In genomic region chr2:157136646-157137045, GRCm38 (mm10) we compare ENCODE assay signal across 20 mouse cellular contexts. TPM values are rescaled to one million over a fixed set of nuclear protein-coding genes. Genes with fewer than 3 reads are reported as not detected.
A peak's percentile ranks its signal among the peaks of the same experiment; 100 is the strongest.
DNase-seq lines count a peak whose midpoint lies in the region; ATAC-seq and TF ChIP-seq lines count a peak whose summit lies in the region.
"Had no signal": no experiment of that assay in that cellular context is flagged by ENCODE, and none has a peak within 500 bp of the region (broad histone marks: within the 10 kb centered on the region; RNA-seq: fewer than 3 reads in every experiment).

No protein-coding gene starts in this region.

- H3K36me3 ChIP-seq in kidney, adult 2 months (ENCODE audit: control insufficient read depth, insufficient read depth, low read length) = no peaks in the 10 kb centered on the region
- H3K36me3 ChIP-seq in kidney, embryonic 14.5 days (ENCODE audit: control insufficient read depth, insufficient read depth, low read length) = no peaks in the 10 kb centered on the region
- H3K36me3 ChIP-seq in midbrain, embryonic 11.5 days (ENCODE audit: control insufficient read depth, insufficient read depth, low read length) = no peaks in the 10 kb centered on the region
- no peaks in the 10 kb centered on the region for H3K36me3 ChIP-seq in midbrain, embryonic 16.5 days (ENCODE audit: control insufficient read depth, insufficient read depth, low read length)
- H3K36me3 ChIP-seq in stomach, embryonic 16.5 days (ENCODE audit: control insufficient read depth, insufficient read depth, low read length) = no peaks in the 10 kb centered on the region
- H3K36me3 ChIP-seq: heart, embryonic 10.5 days; neural tube, embryonic 15.5 days had no signal

- no peak overlapping the region for H3K27ac ChIP-seq in kidney, adult 2 months (ENCODE audit: insufficient read depth, low read depth, low read length)
- no peak overlapping the region for H3K27ac ChIP-seq in kidney, embryonic 14.5 days (ENCODE audit: low read depth, low read length)
- no peak overlapping the region for H3K27ac ChIP-seq in midbrain, embryonic 11.5 days (ENCODE audit: low read depth, low read length)
- no peak overlapping the region for H3K27ac ChIP-seq in midbrain, embryonic 16.5 days (ENCODE audit: low read length)
- H3K27ac ChIP-seq in stomach, embryonic 16.5 days (ENCODE audit: low read length) = peak overlapping the region; percentile 80
- H3K27ac ChIP-seq: heart, embryonic 10.5 days; neural tube, embryonic 15.5 days had no signal

- 0 out of 2 replicates have a peak, but pooled peaks cover 3% of the 10 kb centered on the region for H3K9me3 ChIP-seq in kidney, embryonic 14.5 days (ENCODE audit: control insufficient read depth, low read length)
- no peaks in the 10 kb centered on the region; the same call in 1 of the 2 replicates for H3K9me3 ChIP-seq in midbrain, embryonic 11.5 days (ENCODE audit: control insufficient read depth, low read length)
- peaks cover 7% of the 10 kb centered on the region; the same call in 1 of the 2 replicates for H3K9me3 ChIP-seq in midbrain, embryonic 16.5 days (replicated peaks; ENCODE audit: control insufficient read depth, low read length, poor library complexity, severe bottlenecking)
- H3K9me3 ChIP-seq in stomach, embryonic 16.5 days (replicated peaks; ENCODE audit: control insufficient read depth, low read length) = no peaks in the 10 kb centered on the region
- H3K9me3 ChIP-seq: heart, embryonic 10.5 days had no signal

- peak; percentile 51 for DNase-seq in adrenal gland, postnatal 14 days
- no peak for DNase-seq in adrenal gland, adult 18-20 months (ENCODE audit: low spot score in 2 of 2)
- DNase-seq in kidney, adult 2 months = peak; percentile 7
- DNase-seq in midbrain, embryonic 11.5 days (ENCODE audit: low spot score, missing footprints) = peak; percentile 69
- no peak for DNase-seq in gastrocnemius, postnatal 10 days
- DNase-seq: B cell, adult 2 months; heart, postnatal 36 days; kidney, postnatal 36 days; retina, postnatal 1 day; spleen, adult 18-20 months had no signal

- no peak for ATAC-seq in kidney, embryonic 14.5 days (ENCODE audit: low FRiP score, low TSS enrichment)
- ATAC-seq in midbrain, embryonic 11.5 days (ENCODE audit: low FRiP score) = no peak
- no peak for ATAC-seq in midbrain, embryonic 16.5 days
- no peak; the same call in 1 of the 2 replicates for ATAC-seq in stomach, embryonic 16.5 days (ENCODE audit: insufficient read depth, low FRiP score)

- no peaks in the 10 kb centered on the region for H3K27me3 ChIP-seq in kidney, adult 2 months (replicated peaks; ENCODE audit: control insufficient read depth, insufficient read depth, low read length)
- no peaks in the 10 kb centered on the region for H3K27me3 ChIP-seq in kidney, embryonic 14.5 days (ENCODE audit: control insufficient read depth, insufficient read depth, low read length)
- no peaks in the 10 kb centered on the region for H3K27me3 ChIP-seq in midbrain, embryonic 11.5 days (ENCODE audit: control insufficient read depth, insufficient read depth, low read length)
- no peaks in the 10 kb centered on the region for H3K27me3 ChIP-seq in midbrain, embryonic 16.5 days (ENCODE audit: control insufficient read depth, insufficient read depth, low read depth, low read length)
- H3K27me3 ChIP-seq in stomach, embryonic 16.5 days (ENCODE audit: control insufficient read depth, insufficient read depth, low read length) = no peaks in the 10 kb centered on the region
- H3K27me3 ChIP-seq: neural tube, embryonic 15.5 days had no signal

- no peak for TF ChIP-seq POLR2A in kidney, adult 2 months (IDR thresholded peaks at IDR 0.05; ENCODE audit: low read depth, low read length)

- no peak overlapping the region for H3K4me3 ChIP-seq in kidney, adult 2 months (ENCODE audit: insufficient read depth, low read depth, low read length)
- no peak overlapping the region for H3K4me3 ChIP-seq in kidney, embryonic 14.5 days (ENCODE audit: low read length)
- no peak overlapping the region for H3K4me3 ChIP-seq in midbrain, embryonic 11.5 days (ENCODE audit: low read depth, low read length)
- H3K4me3 ChIP-seq in midbrain, embryonic 16.5 days (ENCODE audit: low read depth, low read length) = no peak overlapping the region
- H3K4me3 ChIP-seq in stomach, embryonic 16.5 days (replicated peaks; ENCODE audit: low read length) = no peak overlapping the region
- H3K4me3 ChIP-seq: heart, embryonic 10.5 days; neural tube, embryonic 15.5 days had no signal

- H3K4me2 ChIP-seq in kidney, embryonic 14.5 days (replicated peaks; ENCODE audit: low read depth, low read length) = no peak overlapping the region
- H3K4me2 ChIP-seq in midbrain, embryonic 11.5 days = no peak overlapping the region
- no peak overlapping the region for H3K4me2 ChIP-seq in midbrain, embryonic 16.5 days (ENCODE audit: low read length)
- no peak overlapping the region for H3K4me2 ChIP-seq in stomach, embryonic 16.5 days (ENCODE audit: low read depth, low read length)
- H3K4me2 ChIP-seq: neural tube, embryonic 15.5 days had no signal

- H3K4me1 ChIP-seq in kidney, adult 2 months (ENCODE audit: control insufficient read depth, insufficient read depth, low read length) = no peaks in the 10 kb centered on the region
- no peaks in the 10 kb centered on the region; the same call in none of the 2 replicates for H3K4me1 ChIP-seq in kidney, embryonic 14.5 days (ENCODE audit: control insufficient read depth, insufficient read depth, low read length)
- peaks cover 3% of the 10 kb centered on the region; the same call in 1 of the 2 replicates for H3K4me1 ChIP-seq in midbrain, embryonic 11.5 days (ENCODE audit: control insufficient read depth, insufficient read depth, low read length)
- H3K4me1 ChIP-seq in midbrain, embryonic 16.5 days (ENCODE audit: control insufficient read depth, insufficient read depth, low read length) = peaks cover 6% of the 10 kb centered on the region
- peaks cover 10% of the 10 kb centered on the region; the same call in 1 of the 2 replicates for H3K4me1 ChIP-seq in stomach, embryonic 16.5 days (ENCODE audit: control insufficient read depth, insufficient read depth, low read length)

- no peak overlapping the region for H3K9ac ChIP-seq in kidney, embryonic 14.5 days (ENCODE audit: low read depth, low read length)
- no peak overlapping the region for H3K9ac ChIP-seq in midbrain, embryonic 11.5 days (ENCODE audit: low read length)
- H3K9ac ChIP-seq in midbrain, embryonic 16.5 days (ENCODE audit: low read depth, low read length) = no peak overlapping the region
- no peak overlapping the region for H3K9ac ChIP-seq in stomach, embryonic 16.5 days (ENCODE audit: low read length)
- H3K9ac ChIP-seq: neural tube, embryonic 15.5 days had no signal

- TF ChIP-seq CTCF in kidney, adult 2 months (conservative IDR thresholded peaks at IDR 0.05; ENCODE audit: insufficient read depth, insufficient read length, low read depth, low read length) = no peak

- WGBS in kidney, adult 2 months = 65% methylated on average over 2 of the region's 2 CpGs
- 92% methylated on average over 2 of the region's 2 CpGs for WGBS in kidney, embryonic 14.5 days
- WGBS in midbrain, embryonic 11.5 days = 84% methylated on average over 2 of the region's 2 CpGs
- WGBS in midbrain, embryonic 16.5 days = 81% methylated on average over 2 of the region's 2 CpGs
- WGBS in stomach, embryonic 16.5 days = 40% methylated on average over 2 of the region's 2 CpGs

RNA-seq across cellular contexts. Expression of gene Samhd1, which starts 1.6 kb away (rescaled TPM):
- total RNA-seq in adrenal gland, postnatal 14 days (2021) = 26.4 and 49.8 TPM in 2 replicates
- total RNA-seq in adrenal gland, adult 18-20 months (2021) = 10 to 100 TPM; 19.1 to 32.1 TPM
- polyA plus RNA-seq in kidney, adult 2 months (2012; rRNA removed) = 16.4 and 23.5 TPM in 2 replicates
- polyA plus RNA-seq in kidney, embryonic 14.5 days (2014; fragmentation: Nextera tagmentation; extraction: Ambion mirVana) = 30.5 and 32.7 TPM in 2 replicates
- 21.0 and 21.7 TPM in 2 replicates for polyA plus RNA-seq in midbrain, embryonic 11.5 days (2014; fragmentation: Nextera tagmentation; extraction: Ambion mirVana)
- polyA plus RNA-seq in midbrain, embryonic 16.5 days (2015; fragmentation: Nextera tagmentation; extraction: Ambion mirVana) = 9.1 and 9.6 TPM in 2 replicates
- 27.2 and 29.1 TPM in 2 replicates for polyA plus RNA-seq in stomach, embryonic 16.5 days (2015; fragmentation: Nextera tagmentation; extraction: Ambion mirVana)
- 10 to 100 TPM; 15.9 to 20.2 TPM for total RNA-seq in gastrocnemius, postnatal 10 days (2021)

RNA-seq across cellular contexts. Expression of gene Tldc2, which starts 49.8 kb away (rescaled TPM):
- not detected in 2 replicates for total RNA-seq in adrenal gland, postnatal 14 days (2021)
- not detected for total RNA-seq in adrenal gland, adult 18-20 months (2021)
- polyA plus RNA-seq in kidney, adult 2 months (2012; rRNA removed) = 11.3 and 12.2 TPM in 2 replicates
- polyA plus RNA-seq in kidney, embryonic 14.5 days (2014; fragmentation: Nextera tagmentation; extraction: Ambion mirVana) = 0.38 TPM in 1 of 2 replicates, not detected in the other
- polyA plus RNA-seq in midbrain, embryonic 11.5 days (2014; fragmentation: Nextera tagmentation; extraction: Ambion mirVana) = not detected in 2 replicates
- not detected in 2 replicates for polyA plus RNA-seq in midbrain, embryonic 16.5 days (2015; fragmentation: Nextera tagmentation; extraction: Ambion mirVana)
- polyA plus RNA-seq in stomach, embryonic 16.5 days (2015; fragmentation: Nextera tagmentation; extraction: Ambion mirVana) = not detected in 2 replicates
- not detected for total RNA-seq in gastrocnemius, postnatal 10 days (2021)
- total RNA-seq: heart, postnatal 36 days; monocyte, adult 5-6 weeks had no signal
- polyA plus RNA-seq: embryonic facial prominence, embryonic 11.5 days; forebrain, embryonic 11.5 days; heart, embryonic 10.5 days; limb, embryonic 11.5 days; neural tube, embryonic 15.5 days; testis, adult 2 months had no signal

RNA-seq across cellular contexts. Expression of gene Soga1, which starts 57.6 kb away (rescaled TPM):
- 31.9 and 33.5 TPM in 2 replicates for total RNA-seq in adrenal gland, postnatal 14 days (2021)
- 10 to 100 TPM; 31.4 to 36.2 TPM for total RNA-seq in adrenal gland, adult 18-20 months (2021)
- 5.3 and 5.4 TPM in 2 replicates for polyA plus RNA-seq in kidney, adult 2 months (2012; rRNA removed)
- polyA plus RNA-seq in kidney, embryonic 14.5 days (2014; fragmentation: Nextera tagmentation; extraction: Ambion mirVana) = 6.3 and 6.4 TPM in 2 replicates
- 5.2 and 6.0 TPM in 2 replicates for polyA plus RNA-seq in midbrain, embryonic 11.5 days (2014; fragmentation: Nextera tagmentation; extraction: Ambion mirVana)
- 5.2 and 5.5 TPM in 2 replicates for polyA plus RNA-seq in midbrain, embryonic 16.5 days (2015; fragmentation: Nextera tagmentation; extraction: Ambion mirVana)
- 2.1 and 2.6 TPM in 2 replicates for polyA plus RNA-seq in stomach, embryonic 16.5 days (2015; fragmentation: Nextera tagmentation; extraction: Ambion mirVana)
- 10 to 100 TPM; 15.4 to 20.3 TPM for total RNA-seq in gastrocnemius, postnatal 10 days (2021)

Comparison
In these comparisons a context has a peak if more than half of its experiments do, and no peak if none do; other contexts are left out.
1. DNase-seq: peak in adrenal gland, postnatal 14 days (single experiment), kidney, adult 2 months (single experiment) and midbrain, embryonic 11.5 days (single experiment); none in adrenal gland, adult 18-20 months (0 of 2) and gastrocnemius, postnatal 10 days (single experiment).